In the genomic region with DNA sequence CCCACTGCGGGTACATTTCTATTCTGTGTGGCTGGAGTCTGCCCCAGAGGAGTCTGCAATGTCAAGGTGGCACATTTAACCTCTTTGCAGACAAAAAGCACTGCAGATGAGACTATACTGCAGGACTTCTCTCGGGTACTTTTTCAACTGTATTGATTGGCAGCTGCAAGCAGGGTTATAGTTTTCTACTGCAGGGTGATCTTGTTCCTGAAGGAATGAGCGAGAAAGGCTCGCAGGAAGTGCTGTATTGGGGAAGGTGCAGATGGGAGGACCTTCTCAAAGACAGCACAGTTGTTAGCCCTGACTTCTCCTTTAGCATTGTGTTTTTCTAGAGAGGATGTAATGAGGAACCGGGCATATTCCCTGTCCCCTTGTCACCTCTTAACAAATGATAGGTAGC, we compare ENCODE assay signal across 10 mouse cellular contexts. TPM values are rescaled to one million over a fixed set of nuclear protein-coding genes. Genes with fewer than 3 reads are reported as not detected.
DNase-seq lines count a peak whose midpoint lies in the region; ATAC-seq and TF ChIP-seq lines count a peak whose summit lies in the region.
"Had no signal": no experiment of that assay in that cellular context is flagged by ENCODE, and none has a peak within 500 bp of the region (broad histone marks: within the 10 kb centered on the region; RNA-seq: fewer than 3 reads in every experiment).

No protein-coding gene starts in this region.

- no peak for DNase-seq in lung, adult 2 months
- DNase-seq in lung, postnatal 25 days (ENCODE audit: low spot score) = no peak
- DNase-seq in forebrain, embryonic 14.5 days (ENCODE audit: low spot score) = no peak
- DNase-seq in cerebellum, adult 9-10 months = no peak
- no peak for DNase-seq in liver
- DNase-seq: cerebellum, adult 18-20 months had no signal

- H3K27ac ChIP-seq in forebrain, embryonic 14.5 days (ENCODE audit: low read depth, low read length) = peak overlapping the region; percentile 17; the same call in 1 of the 2 replicates
- peak overlapping the region; percentile 57 for H3K27ac ChIP-seq in intestine, embryonic 15.5 days
- H3K27ac ChIP-seq in olfactory bulb, adult 2 months (ENCODE audit: insufficient read depth, low read depth, low read length) = peak overlapping the region; percentile 97

- 18% methylated on average over 5 of the region's 5 CpGs for WGBS in lung, adult 2 months
- WGBS in forebrain, embryonic 14.5 days = 25% methylated on average over 5 of the region's 5 CpGs
- WGBS in intestine, embryonic 15.5 days = 19% methylated on average over 5 of the region's 5 CpGs
- 16% methylated on average over 5 of the region's 5 CpGs for WGBS in olfactory bulb, adult 2 months

- no peak for TF ChIP-seq CTCF in lung, adult 2 months (IDR thresholded peaks at IDR 0.05; ENCODE audit: insufficient read depth, low read length)
- TF ChIP-seq CTCF in olfactory bulb, adult 2 months (IDR thresholded peaks at IDR 0.05; ENCODE audit: insufficient read depth, low read depth, low read length) = no peak

- H3K36me3 ChIP-seq in forebrain, embryonic 14.5 days (ENCODE audit: control insufficient read depth, insufficient read depth, low read length) = no peaks in the 10 kb centered on the region
- H3K36me3 ChIP-seq in intestine, embryonic 15.5 days = no peaks in the 10 kb centered on the region

- H3K9me3 ChIP-seq in forebrain, embryonic 14.5 days (replicated peaks; ENCODE audit: control insufficient read depth, low read length) = no peaks in the 10 kb centered on the region
- no peaks in the 10 kb centered on the region for H3K9me3 ChIP-seq in intestine, embryonic 15.5 days
- H3K9me3 ChIP-seq: megakaryocyte, embryonic 14.5 days had no signal

- peak overlapping the region; percentile 56 for H3K4me3 ChIP-seq in lung, adult 2 months (replicated peaks; ENCODE audit: extremely low read depth, low read depth, low read length)
- no peak overlapping the region for H3K4me3 ChIP-seq in forebrain, embryonic 14.5 days (ENCODE audit: low read depth, low read length)
- H3K4me3 ChIP-seq in intestine, embryonic 15.5 days (replicated peaks) = peak overlapping the region; percentile 38
- H3K4me3 ChIP-seq in olfactory bulb, adult 2 months (ENCODE audit: insufficient read depth, low read depth, low read length) = peak overlapping the region; percentile 52
- H3K4me3 ChIP-seq: megakaryocyte, embryonic 14.5 days had no signal

- H3K9ac ChIP-seq in forebrain, embryonic 14.5 days (ENCODE audit: low read length) = no peak overlapping the region
- peak overlapping the region; percentile 44 for H3K9ac ChIP-seq in intestine, embryonic 15.5 days

- no peak for ATAC-seq in forebrain, embryonic 14.5 days
- ATAC-seq in intestine, embryonic 15.5 days = no peak
- ATAC-seq: Patski had no signal

- H3K27me3 ChIP-seq in forebrain, embryonic 14.5 days (replicated peaks; ENCODE audit: control insufficient read depth, insufficient read depth, low read length) = no peaks in the 10 kb centered on the region
- no peaks in the 10 kb centered on the region for H3K27me3 ChIP-seq in intestine, embryonic 15.5 days (replicated peaks)

- peaks cover 11% of the 10 kb centered on the region; the same call in 1 of the 2 replicates for H3K4me1 ChIP-seq in lung, adult 2 months (ENCODE audit: control insufficient read depth, insufficient read depth, low read length)
- peaks cover 56% of the 10 kb centered on the region for H3K4me1 ChIP-seq in forebrain, embryonic 14.5 days (ENCODE audit: control insufficient read depth, insufficient read depth, low read length)
- H3K4me1 ChIP-seq in intestine, embryonic 15.5 days (replicated peaks) = peaks cover 25% of the 10 kb centered on the region
- H3K4me1 ChIP-seq in olfactory bulb, adult 2 months (ENCODE audit: control insufficient read depth, insufficient read depth, low read length) = peaks cover 22% of the 10 kb centered on the region

- no peak for TF ChIP-seq POLR2A in lung, adult 2 months (IDR thresholded peaks at IDR 0.05; ENCODE audit: borderline replicate concordance, extremely low read depth, low read depth, low read length)
- TF ChIP-seq POLR2A in olfactory bulb, adult 2 months (IDR thresholded peaks at IDR 0.05; ENCODE audit: insufficient read depth, low read depth, low read length) = no peak

- H3K4me2 ChIP-seq in forebrain, embryonic 14.5 days (ENCODE audit: low read length) = peak overlapping the region; percentile 33; the same call in 1 of the 2 replicates
- peak overlapping the region; percentile 50 for H3K4me2 ChIP-seq in intestine, embryonic 15.5 days (replicated peaks)

RNA-seq across cellular contexts. Expression of a gene that starts 1.0 kb away (rescaled TPM):
- polyA plus RNA-seq in lung, adult 2 months (2012; rRNA removed) = 214 and 298 TPM in 2 replicates
- 70.4 and 93.1 TPM in 2 replicates for polyA plus RNA-seq in forebrain, embryonic 14.5 days (2014; fragmentation: Nextera tagmentation; extraction: Ambion mirVana)
- 185 and 198 TPM in 2 replicates for polyA plus RNA-seq in intestine, embryonic 15.5 days (2015; fragmentation: Nextera tagmentation; extraction: Ambion mirVana)
- 627 and 723 TPM in 2 replicates for polyA plus RNA-seq in olfactory bulb, adult 2 months (2012; ENCODE audit: insufficient read depth, insufficient read length, low replicate concordance, missing spikeins)
- polyA plus RNA-seq: Patski had no signal

RNA-seq across cellular contexts. Expression of a gene that starts 35.1 kb away (rescaled TPM):
- polyA plus RNA-seq in lung, adult 2 months (2012; rRNA removed) = not detected in 2 replicates
- 0.44 TPM in 1 of 2 replicates, not detected in the other for polyA plus RNA-seq in forebrain, embryonic 14.5 days (2014; fragmentation: Nextera tagmentation; extraction: Ambion mirVana)
- not detected in 2 replicates for polyA plus RNA-seq in intestine, embryonic 15.5 days (2015; fragmentation: Nextera tagmentation; extraction: Ambion mirVana)
- polyA plus RNA-seq in olfactory bulb, adult 2 months (2012; ENCODE audit: insufficient read depth, insufficient read length, low replicate concordance, missing spikeins) = not detected in 2 replicates
- polyA plus RNA-seq: Patski had no signal

RNA-seq across cellular contexts. Expression of a gene that starts 58.0 kb away (rescaled TPM):
- polyA plus RNA-seq in lung, adult 2 months (2012; rRNA removed) = not detected in 2 replicates
- polyA plus RNA-seq in forebrain, embryonic 14.5 days (2014; fragmentation: Nextera tagmentation; extraction: Ambion mirVana) = not detected in 2 replicates
- not detected in 2 replicates for polyA plus RNA-seq in intestine, embryonic 15.5 days (2015; fragmentation: Nextera tagmentation; extraction: Ambion mirVana)
- polyA plus RNA-seq in olfactory bulb, adult 2 months (2012; ENCODE audit: insufficient read depth, insufficient read length, low replicate concordance, missing spikeins) = not detected in 2 replicates
- polyA plus RNA-seq: Patski had no signal

Comparison
In these comparisons a context has a peak if more than half of its experiments do, and no peak if none do; other contexts are left out.
1. H3K27ac ChIP-seq: peak in every context shown above with its lines; median percentile 97 in olfactory bulb, adult 2 months; 57 in intestine, embryonic 15.5 days; 17 in forebrain, embryonic 14.5 days.